ENCODE assay signal across 15 mouse cellular contexts in genomic region chr10:121457381-121457780, GRCm38 (mm10).
"Had no signal": no experiment of that assay in that cellular context is flagged by ENCODE, and none has a peak within 500 bp of the region (broad histone marks: within the 10 kb centered on the region; RNA-seq: fewer than 3 reads in every experiment).

No protein-coding gene starts in this region.

- H3K27ac ChIP-seq: left cerebral cortex, adult 2 months; liver, embryonic 12.5 days; liver, embryonic 15.5 days; lung, embryonic 15.5 days; midbrain, embryonic 10.5 days; midbrain, embryonic 13.5 days; stomach, embryonic 15.5 days had no signal

- ATAC-seq: liver, embryonic 12.5 days; midbrain, embryonic 13.5 days; midbrain, embryonic 16.5 days had no signal

- H3K36me3 ChIP-seq: liver, embryonic 12.5 days; lung, embryonic 15.5 days; midbrain, embryonic 10.5 days; midbrain, embryonic 13.5 days; stomach, embryonic 15.5 days had no signal

- DNase-seq: kidney, postnatal 14 days; layer of hippocampus, postnatal 36 days; lung, adult 18-20 months; lung, postnatal 10 days; lung, postnatal 36 days; thymus, postnatal 25 days had no signal

- H3K4me2 ChIP-seq: liver, embryonic 12.5 days; liver, embryonic 15.5 days; lung, embryonic 15.5 days; midbrain, embryonic 13.5 days; stomach, embryonic 15.5 days had no signal

- H3K9ac ChIP-seq: liver, embryonic 12.5 days; liver, embryonic 15.5 days; lung, embryonic 15.5 days; midbrain, embryonic 13.5 days; stomach, embryonic 15.5 days had no signal

- H3K9me3 ChIP-seq: liver, embryonic 12.5 days; liver, embryonic 15.5 days; lung, embryonic 15.5 days; megakaryocyte, embryonic 14.5 days; midbrain, embryonic 10.5 days; midbrain, embryonic 13.5 days; stomach, embryonic 15.5 days had no signal

- H3K27me3 ChIP-seq: liver, embryonic 12.5 days; liver, embryonic 15.5 days; lung, embryonic 15.5 days; stomach, embryonic 15.5 days had no signal

- H3K4me3 ChIP-seq: left cerebral cortex, adult 2 months; liver, embryonic 12.5 days; liver, embryonic 15.5 days; lung, embryonic 15.5 days; megakaryocyte, embryonic 14.5 days; midbrain, embryonic 10.5 days; midbrain, embryonic 13.5 days; stomach, embryonic 15.5 days had no signal
